Comparison of ENCODE assay signal across 8 mouse cellular contexts in the genomic region with DNA sequence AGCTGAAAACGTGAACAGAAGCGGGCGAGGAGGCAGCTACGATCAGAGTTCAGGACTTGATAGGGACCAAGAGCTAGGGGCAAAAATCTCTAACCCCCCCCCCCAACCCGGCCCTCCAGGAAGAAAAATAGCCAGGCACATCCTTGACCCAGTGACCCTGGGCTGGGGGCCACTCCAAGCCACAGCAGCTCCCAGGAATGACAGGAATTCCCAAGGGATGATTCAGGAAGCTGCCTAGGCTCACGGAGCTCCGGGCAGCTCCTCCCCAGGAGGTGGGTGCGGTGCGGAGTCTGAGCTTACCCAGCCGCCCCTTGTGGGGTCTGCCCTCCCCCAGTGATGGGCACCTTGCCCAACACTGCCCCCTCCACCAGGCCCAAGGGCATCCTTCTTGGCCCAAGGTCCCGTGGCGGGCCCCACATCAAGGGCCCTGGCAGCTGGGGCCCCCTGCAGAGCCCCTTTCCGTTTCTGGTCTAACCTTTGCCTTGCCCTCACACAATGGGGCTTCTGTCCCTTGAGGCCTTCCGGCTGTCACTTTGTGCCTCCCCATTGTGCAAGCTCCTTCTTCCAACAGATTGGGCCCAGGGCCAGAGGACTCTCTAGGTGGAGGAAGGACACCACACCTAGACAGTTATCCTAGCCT. TPM values are rescaled to one million over a fixed set of nuclear protein-coding genes. Genes with fewer than 3 reads are reported as not detected.
DNase-seq lines count a peak whose midpoint lies in the region.

A gene (minus strand): TSS at position 51 of the 640 bp plus-strand sequence.

- H3K27me3 ChIP-seq in embryonic facial prominence, embryonic 10.5 days (replicated peaks; ENCODE audit: low read depth, poor library complexity, severe bottlenecking) = peaks cover 63% of the 10 kb centered on the region

- intact Hi-C loops in left cerebral cortex, postnatal 14 days (cut with DNase I) = no loop called here

- H3K4me1 ChIP-seq in embryonic facial prominence, embryonic 10.5 days = peaks cover 70% of the 10 kb centered on the region

- 2% methylated on average over 14 of the region's 14 CpGs for WGBS in embryonic facial prominence, embryonic 10.5 days

- no peaks in the 10 kb centered on the region for H3K36me3 ChIP-seq in embryonic facial prominence, embryonic 10.5 days (replicated peaks)

- H3K27ac ChIP-seq in embryonic facial prominence, embryonic 10.5 days (replicated peaks) = peak within 1 kb of the TSS; percentile 73

- DNase-seq in left cerebral cortex, adult 18-20 months (ENCODE audit: low spot score in 2 of 2) = no peak
- DNase-seq in left cerebral cortex, postnatal 14 days (ENCODE audit: low spot score in 2 of 2) = no peak
- peak; percentile 34 for DNase-seq in embryonic facial prominence, embryonic 10.5 days (ENCODE audit: low spot score)
- peak; percentile 65 for DNase-seq in heart, adult 8-10 months (ENCODE audit: low spot score)
- peak; percentile 55 to 62 for DNase-seq in kidney, adult 8-10 months
- peak; percentile 57 for DNase-seq in lung, postnatal 10 days
- DNase-seq in yolk sac, embryonic 10.5 days (ENCODE audit: low spot score) = peak; percentile 83
- no peak for DNase-seq in layer of hippocampus, adult 11-12 months (ENCODE audit: low spot score)

- H3K4me3 ChIP-seq in embryonic facial prominence, embryonic 10.5 days = peak within 1 kb of the TSS; percentile 48

- no peaks in the 10 kb centered on the region for H3K9me3 ChIP-seq in embryonic facial prominence, embryonic 10.5 days

RNA-seq across cellular contexts. Expression of the gene that starts here (rescaled TPM):
- 10 to 100 TPM; 10.5 to 19.5 TPM for total RNA-seq in left cerebral cortex, adult 18-20 months (2021)
- 1 to 10 TPM; 4.1 to 4.2 TPM for total RNA-seq in left cerebral cortex, postnatal 14 days (2021)
- polyA plus RNA-seq in embryonic facial prominence, embryonic 10.5 days (2016; fragmentation: Nextera tagmentation; extraction: Ambion mirVana) = 10.7 and 12.3 TPM in 2 replicates
- total RNA-seq in heart, adult 8-10 months (2022) = 10 to 100 TPM; 44.8 to 57.2 (median 49.5) TPM

Comparison
In these comparisons a context has a peak if more than half of its experiments do, and no peak if none do; other contexts are left out.
1. DNase-seq: peak in embryonic facial prominence, embryonic 10.5 days (single experiment), heart, adult 8-10 months (single experiment), kidney, adult 8-10 months (2 of 2), lung, postnatal 10 days (single experiment) and yolk sac, embryonic 10.5 days (single experiment); none in left cerebral cortex, adult 18-20 months (0 of 2), left cerebral cortex, postnatal 14 days (0 of 2) and layer of hippocampus, adult 11-12 months (single experiment).